Mouse (Mus musculus) stomach, postnatal 0 days (tissue): Measurements from ENCODE around the gene 4930470P17Rik. TPM values are rescaled to one million over a fixed set of nuclear protein-coding genes. Genes with fewer than 3 reads are reported as not detected.

ENCODE experiments used
- ATAC-seq: fragments of 200-750 bp; cut with Nextera tagmentation; 2 replicates; pipeline ENCODE4 v1.8.0; 2017; ENCODE audit not compliant: low FRiP score, low TSS enrichment
- DNase-seq: peaks from one replicate; pipeline ENCODE4 v3.0.0-alpha.2; 2016; ENCODE audit warnings: low spot score
- H3K27ac ChIP-seq: fragments of 300-500 bp; sonication (generic); replicated peaks from 2 replicates; pipeline ENCODE4 v1.5.1; 2014; ENCODE audit warnings: mild to moderate bottlenecking, control low read depth
- H3K27me3 ChIP-seq: fragments of 300-500 bp; sonication (generic); 2 replicates; pipeline ENCODE4 v1.6.1; 2014; ENCODE audit warnings: low read length; ENCODE audit not compliant: control insufficient read depth, insufficient read depth
- H3K36me3 ChIP-seq: fragments of 300-500 bp; sonication (generic); 2 replicates; pipeline ENCODE4 v1.6.1; 2014; ENCODE audit warnings: low read length, mixed read lengths; ENCODE audit not compliant: control insufficient read depth, insufficient read depth
- H3K4me1 ChIP-seq: fragments of 300-500 bp; sonication (generic); replicated peaks from 2 replicates; pipeline ENCODE4 v1.6.1; 2014; ENCODE audit warnings: antibody characterized with exemption; ENCODE audit not compliant: control insufficient read depth, insufficient read depth
- H3K4me2 ChIP-seq: fragments of 300-500 bp; sonication (generic); replicated peaks from 2 replicates; pipeline ENCODE4 v1.6.1; 2014; ENCODE audit warnings: low read depth, mild to moderate bottlenecking, control low read depth, moderate library complexity
- H3K4me3 ChIP-seq: fragments of 300-500 bp; sonication (generic); 2 replicates; pipeline ENCODE4 v1.5.1; 2014; ENCODE audit warnings: low read depth, low read length, control low read depth
- H3K9ac ChIP-seq: fragments of 300-500 bp; sonication (generic); 2 replicates; pipeline ENCODE4 v1.6.1; 2014; ENCODE audit warnings: mild to moderate bottlenecking, low read length, control low read depth, mixed read lengths
- H3K9me3 ChIP-seq: fragments of 300-500 bp; sonication (generic); 2 replicates; pipeline ENCODE4 v1.6.1; 2016; ENCODE audit warnings: low read length; ENCODE audit not compliant: control insufficient read depth
- CTCF ChIP-seq: IDR thresholded peaks from 2 replicates; pipeline ENCODE4 v1.5.1; 2016; ENCODE audit warnings: antibody characterized with exemption, low read depth, mild to moderate bottlenecking, moderate library complexity
- EP300 ChIP-seq: optimal IDR thresholded peaks from 2 replicates; pipeline ENCODE3; 2016; ENCODE audit warnings: antibody characterized with exemption
- WGBS: fragments of 180-500 bp; shearing (Covaris S2); extraction: QIAGEN DNeasy Blood & Tissue Kit; methylation state at CpG from one replicate; pipeline ENCODE4 v1.1.7; 2014; 5-methylcytosine and 5-hydroxymethylcytosine counted together
- polyA plus RNA-seq: library from polyadenylated mRNA; unstranded; fragments of >200 nt; fragmentation: Nextera tagmentation; extraction: Ambion mirVana; gene quantifications from 2 replicates; pipeline ENCODE4 v1.2.1, GENCODE M21; 2015

Gene 4930470P17Rik
- polyA plus RNA-seq, 1 experiment from 2014 or later, result not detected

DNA sequence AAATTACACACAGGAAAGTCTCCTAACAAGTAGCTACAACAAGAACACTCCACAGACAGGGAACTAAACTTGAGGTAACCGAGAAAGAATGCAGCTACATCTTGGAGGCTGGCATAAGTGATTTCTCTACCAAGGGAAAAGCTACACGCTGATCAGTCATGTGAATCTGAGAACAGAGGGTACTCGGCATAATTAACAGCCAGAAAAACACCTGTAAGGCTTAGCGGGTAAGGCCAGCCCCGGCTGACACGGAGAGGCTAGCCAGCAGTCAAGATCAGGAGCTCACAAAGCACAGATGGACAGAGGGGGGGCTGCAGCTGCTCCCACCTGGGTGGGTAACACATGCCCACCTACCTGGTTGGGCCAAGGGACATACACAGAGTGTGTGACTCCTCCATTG is 9.7 kb downstream of the 4930470P17Rik start:
- H3K36me3 ChIP-seq, result no peaks in the 10 kb centered on the region
- H3K9ac ChIP-seq, result no peak overlapping the region
- no peaks in the 10 kb centered on the region for H3K9me3 ChIP-seq
- DNase-seq, result no peak
- H3K4me1 ChIP-seq, result no peaks in the 10 kb centered on the region
- no peak for ATAC-seq
- TF ChIP-seq EP300 (no peak), CTCF (no peak)
- WGBS, result 83% methylated on average over 6 of the region's 6 CpGs
- H3K4me2 ChIP-seq, result no peak overlapping the region
- no peak overlapping the region for H3K4me3 ChIP-seq
- no peaks in the 10 kb centered on the region for H3K27me3 ChIP-seq
- no peak overlapping the region for H3K27ac ChIP-seq

DNA sequence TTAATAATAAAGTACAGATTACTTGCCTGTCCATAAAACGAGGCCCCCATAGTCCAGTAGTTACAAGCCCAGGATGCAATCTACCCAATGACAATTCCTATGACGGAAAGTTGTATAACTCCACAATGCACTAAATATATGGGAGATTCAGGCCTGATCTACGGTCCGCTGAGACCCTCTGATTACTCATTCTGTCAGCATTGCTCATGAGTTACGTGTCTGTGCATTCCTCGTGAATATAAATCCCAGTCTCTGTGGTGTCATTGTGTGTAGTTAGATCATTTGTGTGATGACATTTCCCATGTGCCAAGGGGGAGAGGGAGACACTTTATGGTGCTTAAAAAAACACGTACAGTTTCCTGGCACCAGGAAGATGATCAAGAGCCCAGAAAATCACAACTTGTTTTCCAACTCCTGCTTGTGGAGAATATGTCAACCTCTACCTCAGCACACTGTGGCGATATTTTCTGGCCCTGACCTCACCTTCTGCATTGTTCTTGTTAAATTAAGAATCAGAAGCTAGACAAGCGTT is 13.4 kb downstream of the 4930470P17Rik start:
- Histone ChIP-seq H3K4me1 (no peaks in the 10 kb centered on the region), H3K4me3 (no peak overlapping the region), H3K36me3 (no peaks in the 10 kb centered on the region), H3K9me3 (no peaks in the 10 kb centered on the region), H3K9ac (no peak overlapping the region), H3K27ac (no peak overlapping the region), H3K4me2 (no peak overlapping the region), H3K27me3 (no peaks in the 10 kb centered on the region)
- WGBS, result 57% methylated on average over 9 of the region's 9 CpGs
- DNase-seq, result no peak
- ATAC-seq, result no peak
- TF ChIP-seq EP300 (no peak), CTCF (no peak)

DNA sequence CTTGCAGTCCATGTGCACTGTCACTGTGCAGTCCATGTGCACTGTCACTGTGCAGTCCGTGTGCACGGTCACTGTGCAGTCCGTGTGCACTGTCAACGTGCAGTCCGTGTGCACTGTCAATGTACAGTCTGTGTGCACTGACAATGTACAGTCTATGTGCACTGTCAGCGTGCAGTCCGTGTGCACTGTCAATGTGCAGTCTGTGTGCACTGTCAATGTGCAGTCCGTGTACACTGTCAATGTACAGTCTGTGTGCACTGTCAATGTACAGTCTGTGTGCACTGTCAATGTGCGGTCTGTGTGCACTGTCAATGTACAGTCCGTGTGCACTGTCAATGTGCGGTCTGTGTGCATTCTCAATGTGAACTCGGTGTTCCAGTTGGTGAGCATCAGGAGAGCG is 17.1 kb downstream of the 4930470P17Rik start:
- no peaks in the 10 kb centered on the region for H3K4me1 ChIP-seq
- H3K9me3 ChIP-seq, result no peaks in the 10 kb centered on the region
- no peak for TF ChIP-seq CTCF
- H3K9ac ChIP-seq, result no peak overlapping the region
- ATAC-seq (no peak), DNase-seq (no peak)
- H3K4me3 ChIP-seq, result no peak overlapping the region
- WGBS, result 90% methylated on average over 13 of the region's 13 CpGs
- no peaks in the 10 kb centered on the region for H3K36me3 ChIP-seq
- no peaks in the 10 kb centered on the region for H3K27me3 ChIP-seq
- H3K27ac ChIP-seq, result no peak overlapping the region
- H3K4me2 ChIP-seq, result no peak overlapping the region

DNA sequence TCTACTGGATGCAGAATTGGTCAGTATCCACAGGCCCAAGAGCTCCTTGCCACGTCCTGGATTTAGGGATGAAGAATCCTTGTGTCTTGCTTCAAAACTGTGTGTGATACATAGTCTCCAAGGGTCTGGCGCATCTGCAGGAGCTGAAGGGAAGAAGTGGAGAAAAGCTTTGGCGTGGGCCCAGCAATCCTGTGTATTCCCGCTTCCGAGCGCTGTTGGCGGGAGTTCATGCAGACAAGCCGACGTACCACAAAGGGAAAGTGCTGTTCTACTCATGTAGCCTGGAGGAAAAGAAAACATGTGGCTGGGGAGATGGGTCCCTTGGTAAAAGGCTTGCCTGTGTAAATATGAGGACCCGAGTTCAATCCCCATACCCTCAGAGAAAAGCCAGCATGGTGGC is 22.3 kb downstream of the 4930470P17Rik start:
- H3K36me3 ChIP-seq, result no peaks in the 10 kb centered on the region
- no peaks in the 10 kb centered on the region for H3K9me3 ChIP-seq
- H3K4me3 ChIP-seq, result no peak overlapping the region
- TF ChIP-seq EP300 (no peak), CTCF (no peak)
- H3K9ac ChIP-seq, result no peak overlapping the region
- peak; percentile 20 for DNase-seq
- 54% methylated on average over 10 of the region's 10 CpGs for WGBS
- H3K4me1 ChIP-seq, result no peaks in the 10 kb centered on the region
- no peak for ATAC-seq
- H3K4me2 ChIP-seq, result no peak overlapping the region
- no peak overlapping the region for H3K27ac ChIP-seq
- H3K27me3 ChIP-seq, result no peaks in the 10 kb centered on the region

DNA sequence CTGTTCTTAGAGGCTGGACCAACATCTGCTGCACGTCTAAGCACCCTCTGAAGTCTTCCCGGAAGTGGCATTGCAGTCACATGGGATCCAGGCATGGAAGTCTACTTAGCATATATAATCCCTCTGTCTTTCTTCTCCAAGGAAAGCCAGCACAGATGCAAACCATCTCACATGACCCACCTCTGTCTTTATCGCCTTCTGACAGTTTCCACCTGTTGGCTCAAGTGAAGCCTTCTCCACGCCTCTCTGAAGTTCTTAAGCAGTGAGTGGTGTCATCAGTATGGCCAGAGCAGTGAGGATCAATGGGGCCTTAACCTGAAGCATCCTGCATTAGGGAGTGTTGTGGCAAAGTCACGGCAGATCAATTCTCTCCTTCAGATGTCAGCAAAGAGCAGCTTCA is 23.2 kb downstream of the 4930470P17Rik start:
- Histone ChIP-seq H3K9ac (no peak overlapping the region), H3K4me1 (no peaks in the 10 kb centered on the region), H3K4me2 (no peak overlapping the region), H3K4me3 (no peak overlapping the region), H3K27ac (no peak overlapping the region), H3K27me3 (no peaks in the 10 kb centered on the region), H3K9me3 (no peaks in the 10 kb centered on the region), H3K36me3 (no peaks in the 10 kb centered on the region)
- TF ChIP-seq CTCF (no peak), EP300 (no peak)
- no peak for DNase-seq
- 53% methylated on average over 5 of the region's 5 CpGs for WGBS
- ATAC-seq, result no peak

DNA sequence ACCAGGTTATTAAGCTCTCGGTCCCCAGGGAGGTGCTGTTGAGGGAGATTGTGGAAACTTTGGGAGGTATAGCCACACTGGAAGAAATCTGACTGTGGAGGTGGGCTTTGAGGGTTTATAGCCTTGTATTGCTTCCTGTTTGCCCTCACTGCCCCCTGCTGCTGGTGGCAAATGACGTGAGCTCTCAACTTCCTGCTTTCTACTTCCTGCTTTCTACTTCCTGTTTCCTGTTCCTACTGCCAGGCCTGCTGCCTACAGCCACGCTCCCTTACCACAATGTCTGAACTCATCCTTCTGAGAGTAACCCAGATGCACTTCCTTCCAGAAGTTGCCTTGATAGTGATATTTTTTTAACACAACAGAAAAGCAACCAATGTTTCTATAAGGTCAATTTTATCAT is 24.3 kb downstream of the 4930470P17Rik start:
- no peaks in the 10 kb centered on the region for H3K4me1 ChIP-seq
- no peaks in the 10 kb centered on the region for H3K27me3 ChIP-seq
- WGBS, result 85% methylated on average over 3 of the region's 3 CpGs
- no peak overlapping the region for H3K27ac ChIP-seq
- no peak overlapping the region for H3K4me2 ChIP-seq
- no peak overlapping the region for H3K4me3 ChIP-seq
- no peaks in the 10 kb centered on the region for H3K36me3 ChIP-seq
- TF ChIP-seq EP300 (no peak), CTCF (no peak)
- H3K9me3 ChIP-seq, result no peaks in the 10 kb centered on the region
- H3K9ac ChIP-seq, result no peak overlapping the region
- DNase-seq (no peak), ATAC-seq (no peak)

DNA sequence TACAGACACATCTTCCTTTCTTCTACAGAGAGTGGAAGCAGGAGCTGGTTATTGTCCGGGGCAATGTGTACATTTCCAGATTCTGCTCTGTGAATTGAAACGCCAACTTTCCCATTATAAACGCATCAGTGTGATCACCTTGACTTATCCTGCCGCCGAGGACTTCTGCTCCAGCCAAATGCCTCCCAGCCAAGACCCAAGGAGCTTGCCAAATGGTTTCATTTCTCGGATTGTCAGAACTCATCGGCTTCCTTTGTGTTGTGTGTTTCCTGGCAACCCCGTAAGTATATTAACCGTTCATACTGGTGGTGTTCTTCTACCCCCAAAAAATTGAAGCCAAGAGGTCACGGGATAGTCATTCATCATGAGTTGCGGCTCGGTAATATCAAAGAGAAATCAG is 25.7 kb downstream of the 4930470P17Rik start:
- TF ChIP-seq CTCF (no peak), EP300 (no peak)

More for the DNA sequence above, 25.7 kb downstream of the 4930470P17Rik start:
- Histone ChIP-seq H3K9ac (no peak overlapping the region), H3K4me2 (no peak overlapping the region), H3K36me3 (no peaks in the 10 kb centered on the region), H3K27ac (no peak overlapping the region), H3K9me3 (no peaks in the 10 kb centered on the region), H3K27me3 (no peaks in the 10 kb centered on the region), H3K4me1 (no peaks in the 10 kb centered on the region), H3K4me3 (no peak overlapping the region)
- no peak for DNase-seq
- no peak for ATAC-seq
- WGBS, result 51% methylated on average over 12 of the region's 12 CpGs
